Mouse (Mus musculus): ENCODE data around the gene Wasl. TPM values are rescaled to one million over a fixed set of nuclear protein-coding genes. Genes with fewer than 3 reads are reported as not detected.

The Wasl gene
- polyA plus RNA-seq, 1 experiment from 2014 or later: 42.9 TPM

DNA sequence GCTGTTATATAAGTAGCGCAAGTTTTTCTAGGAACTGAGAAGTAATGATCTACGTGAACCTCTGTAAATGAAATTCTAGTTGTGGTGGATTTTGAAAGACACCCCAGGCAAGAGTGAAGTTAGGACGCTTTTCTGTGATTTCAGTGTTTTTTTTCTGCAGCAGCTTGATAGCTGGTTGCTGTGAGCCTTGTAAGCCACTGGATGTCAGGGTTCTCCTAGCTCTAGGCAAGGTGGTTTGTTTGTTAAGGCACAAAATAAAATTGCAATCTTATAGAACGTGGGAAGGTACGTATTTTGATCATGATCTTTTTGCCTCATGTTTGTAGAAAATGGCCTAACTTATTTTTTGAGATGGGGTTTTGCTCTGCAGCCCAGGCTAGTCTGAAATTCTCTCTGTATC is 95.8 kb downstream of the Wasl start:
- Histone ChIP-seq H3K9ac (ENCODE audit: low read length) (no peak overlapping the region), H3K27ac (ENCODE audit: low read length) (no peak overlapping the region), H3K27me3 (ENCODE audit: control insufficient read depth, insufficient read depth, low read length) (no peaks in the 10 kb centered on the region), H3K4me3 (ENCODE audit: low read length) (no peak overlapping the region), H3K36me3 (ENCODE audit: control insufficient read depth, insufficient read depth) (no peaks in the 10 kb centered on the region), H3K9me3 (replicated peaks; ENCODE audit: control insufficient read depth, low read length) (no peaks in the 10 kb centered on the region), H3K4me1 (ENCODE audit: control insufficient read depth, insufficient read depth, low read length) (peaks cover 4% of the 10 kb centered on the region), H3K4me2 (ENCODE audit: low read depth, low read length) (no peak overlapping the region)
- 71% methylated on average over 5 of the region's 5 CpGs for WGBS
- ATAC-seq (replicated peaks; ENCODE audit: extremely low read depth, insufficient read depth, low FRiP score): no peak

DNA sequence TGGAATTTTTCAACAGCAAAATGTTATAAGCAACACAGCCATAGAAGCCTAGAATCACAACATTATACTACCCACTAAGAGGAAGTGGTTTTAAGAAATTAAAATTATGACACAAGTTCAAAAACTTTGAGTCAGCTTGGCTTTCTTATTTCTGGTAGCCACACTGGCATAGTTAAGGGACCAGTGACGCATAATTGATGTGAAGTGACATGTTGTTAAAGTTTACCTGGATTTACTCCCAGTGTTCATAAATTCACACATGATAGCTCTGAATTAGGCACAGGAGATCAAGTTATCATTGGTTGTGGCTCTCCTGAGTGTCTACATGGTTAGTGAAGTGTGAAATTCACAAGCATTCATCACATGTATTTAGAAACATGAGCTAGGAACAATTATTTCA is 99.9 kb downstream of the Wasl start:
- WGBS: 71% methylated on average over 1 of the region's 1 CpGs
- H3K27me3 ChIP-seq (ENCODE audit: control insufficient read depth, insufficient read depth, low read length): no peaks in the 10 kb centered on the region
- no peaks in the 10 kb centered on the region for H3K9me3 ChIP-seq (replicated peaks; ENCODE audit: control insufficient read depth, low read length)
- H3K27ac ChIP-seq (ENCODE audit: low read length): no peak overlapping the region
- H3K9ac ChIP-seq (ENCODE audit: low read length): no peak overlapping the region
- H3K4me1 ChIP-seq (ENCODE audit: control insufficient read depth, insufficient read depth, low read length): peaks cover 2% of the 10 kb centered on the region; the same call in 1 of the 2 replicates
- no peak for ATAC-seq (replicated peaks; ENCODE audit: extremely low read depth, insufficient read depth, low FRiP score)
- no peak overlapping the region for H3K4me3 ChIP-seq (ENCODE audit: low read length)
- H3K4me2 ChIP-seq (ENCODE audit: low read depth, low read length): no peak overlapping the region
- no peaks in the 10 kb centered on the region for H3K36me3 ChIP-seq (ENCODE audit: control insufficient read depth, insufficient read depth)

DNA sequence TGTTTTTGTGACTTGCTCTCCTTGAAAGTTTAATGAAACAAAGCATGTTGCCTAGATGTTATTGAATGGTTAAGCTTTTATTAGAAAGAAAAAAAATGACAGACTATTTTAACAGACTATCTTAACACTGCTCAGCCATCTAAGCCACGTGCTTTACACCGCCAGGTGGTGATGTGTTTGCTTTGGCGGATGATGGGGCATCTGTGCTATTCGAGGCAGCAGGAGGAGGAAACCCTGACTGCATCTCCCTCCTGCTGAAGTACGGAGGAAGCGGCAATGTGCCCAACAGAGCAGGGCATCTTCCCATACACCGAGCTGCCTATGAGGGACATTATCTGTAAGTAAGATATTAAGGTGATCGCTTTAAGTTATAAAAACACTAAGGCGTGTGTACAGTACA is 100.7 kb downstream of the Wasl start:
- 51% methylated on average over 9 of the region's 9 CpGs for whole genome bisulfite sequencing
- ATAC-seq (replicated peaks; ENCODE audit: extremely low read depth, insufficient read depth, low FRiP score): no peak
- Histone ChIP-seq H3K4me2 (ENCODE audit: low read depth, low read length) (no peak overlapping the region), H3K27ac (ENCODE audit: low read length) (no peak overlapping the region), H3K27me3 (ENCODE audit: control insufficient read depth, insufficient read depth, low read length) (no peaks in the 10 kb centered on the region), H3K9me3 (replicated peaks; ENCODE audit: control insufficient read depth, low read length) (no peaks in the 10 kb centered on the region), H3K9ac (ENCODE audit: low read length) (no peak overlapping the region), H3K4me3 (ENCODE audit: low read length) (no peak overlapping the region), H3K36me3 (ENCODE audit: control insufficient read depth, insufficient read depth) (no peaks in the 10 kb centered on the region), H3K4me1 (ENCODE audit: control insufficient read depth, insufficient read depth, low read length) (no peaks in the 10 kb centered on the region)

Other genes with a start within 250 kb of the Wasl start
- gene Iqub, start 149.9 kb downstream of the Wasl start, polyA plus RNA-seq (2015; fragmentation: Nextera tagmentation; extraction: Ambion mirVana): 0.30 and 0.40 TPM in 2 replicates
- 759 and 771 TPM in 2 replicates for gene Ndufa5, start 137.0 kb downstream of the Wasl start, polyA plus RNA-seq (2015; fragmentation: Nextera tagmentation; extraction: Ambion mirVana)
- gene Asb15, start 136.9 kb downstream of the Wasl start, polyA plus RNA-seq (2015; fragmentation: Nextera tagmentation; extraction: Ambion mirVana): 0.69 and 0.93 TPM in 2 replicates
- gene Lmod2, start 67.2 kb downstream of the Wasl start, polyA plus RNA-seq (2015; fragmentation: Nextera tagmentation; extraction: Ambion mirVana): 49.6 and 52.6 TPM in 2 replicates
- gene Hyal6, start 68.2 kb upstream of the Wasl start, polyA plus RNA-seq (2015; fragmentation: Nextera tagmentation; extraction: Ambion mirVana): not detected in 2 replicates
- gene Hyal4, start 83.3 kb upstream of the Wasl start, polyA plus RNA-seq (2015; fragmentation: Nextera tagmentation; extraction: Ambion mirVana): not detected in 2 replicates
- gene Spam1, start 126.2 kb upstream of the Wasl start, polyA plus RNA-seq (2015; fragmentation: Nextera tagmentation; extraction: Ambion mirVana): not detected in 2 replicates
- not detected in 2 replicates for gene Hyal5, start 193.0 kb upstream of the Wasl start, polyA plus RNA-seq (2015; fragmentation: Nextera tagmentation; extraction: Ambion mirVana)